Mouse (Mus musculus) left cerebral cortex, adult 2 months (tissue): ENCODE results near the gene Xbp1. TPM values are rescaled to one million over a fixed set of nuclear protein-coding genes. Genes with fewer than 3 reads are reported as not detected.

Experiments used
- DNase-seq, 2 experiments: peaks; one replicate each; pipeline ENCODE4 v3.0.0; 2021 to 2022; ENCODE audit warnings: low spot score in 2 of 2, mixed read lengths in 1 of 2; ENCODE audit errors: extremely low spot score in 1 of 2
- H3K27ac ChIP-seq: fragments of 200-600 bp; 2 replicates; pipeline ENCODE4 v1.8.1; 2022
- H3K4me3 ChIP-seq: fragments of 200-600 bp; 2 replicates; pipeline ENCODE4 v1.8.1; 2022
- CTCF ChIP-seq: fragments of 200-600 bp; IDR thresholded peaks from 2 replicates; pipeline ENCODE4 v1.8.1; 2022; ENCODE audit warnings: antibody characterized with exemption, mild to moderate bottlenecking, moderate library complexity
- intact Hi-C: fragments of 180-260 bp; cut with DNase I; formaldehyde crosslinking; loops from one replicate; pipeline ENCODE4 v1.15.1; 2025
- total RNA-seq, 2 experiments: library from RNA; stranded (reverse); gene quantifications; 2 replicates each; pipeline ENCODE4 v1.2.3; 2021

Xbp1 gene
- total RNA-seq, 2 experiments from 2014 or later = 96.6 to 121 TPM

DNA sequence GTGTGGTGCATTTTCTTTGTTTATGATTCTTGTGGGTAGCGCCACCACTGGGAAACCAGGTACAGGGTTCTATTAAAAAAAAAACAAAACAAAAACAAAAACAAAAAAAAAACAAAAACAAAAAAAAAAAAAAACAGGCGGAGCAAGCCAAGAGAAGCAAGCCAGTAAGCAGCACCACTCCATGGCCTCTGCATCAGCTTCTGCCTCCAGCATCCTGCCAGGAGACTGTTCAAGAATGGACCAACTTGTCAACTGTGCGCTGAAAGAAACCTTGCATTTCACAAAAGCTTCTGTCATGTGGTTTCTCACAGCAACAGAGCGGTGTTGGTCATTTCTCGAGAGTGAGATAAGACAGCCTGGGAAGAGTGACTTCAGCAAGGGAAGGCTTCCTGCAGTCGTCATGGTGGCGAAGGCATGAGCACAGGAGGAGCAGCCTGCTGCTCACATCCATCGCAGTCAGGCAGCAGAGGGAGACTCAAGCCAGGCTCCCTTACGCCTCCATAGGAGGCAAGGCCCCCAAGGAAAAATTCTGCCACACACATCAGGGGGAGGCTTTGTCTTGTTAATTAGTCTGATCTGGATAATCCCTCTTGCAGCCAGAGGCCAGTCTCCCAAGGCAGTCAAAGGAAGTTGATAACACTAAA is 42.3 kb downstream of the Xbp1 start:
- no peak overlapping the region for H3K4me3 ChIP-seq
- no peak overlapping the region for H3K27ac ChIP-seq
- no peak; the same call in none of the 2 replicates for TF ChIP-seq CTCF
- intact Hi-C loops = loop anchor here (5.0 kb wide), 1 partner anchor 130 kb away; no protein-coding TSS in a partner anchor
- no peak for DNase-seq

DNA sequence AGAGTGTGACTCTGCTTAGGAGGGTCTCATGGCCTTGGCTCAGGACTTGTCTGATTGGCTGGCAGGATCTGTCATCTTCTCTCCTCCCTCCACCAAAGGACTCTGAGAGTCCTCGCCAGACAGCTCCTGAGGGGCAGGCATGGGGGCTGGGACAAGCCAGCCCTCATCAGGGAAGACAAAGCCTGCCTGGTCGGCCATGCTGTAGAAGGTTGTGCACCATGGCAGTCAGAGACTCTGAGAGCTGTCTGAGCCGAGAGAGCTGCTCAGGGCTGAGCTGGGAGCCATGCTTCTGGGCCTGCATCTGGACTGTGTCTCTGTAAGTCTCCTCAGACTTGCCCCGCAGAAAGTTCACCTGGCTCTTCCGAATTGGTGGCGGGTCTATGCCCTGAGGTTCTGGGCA is 43.4 kb downstream of the Xbp1 start:
- intact Hi-C loops = loop anchor here (5.0 kb wide), 1 partner anchor 128 kb away; no protein-coding TSS in a partner anchor
- no peak overlapping the region for H3K27ac ChIP-seq
- H3K4me3 ChIP-seq = no peak overlapping the region
- TF ChIP-seq CTCF = no peak
- no peak for DNase-seq

DNA sequence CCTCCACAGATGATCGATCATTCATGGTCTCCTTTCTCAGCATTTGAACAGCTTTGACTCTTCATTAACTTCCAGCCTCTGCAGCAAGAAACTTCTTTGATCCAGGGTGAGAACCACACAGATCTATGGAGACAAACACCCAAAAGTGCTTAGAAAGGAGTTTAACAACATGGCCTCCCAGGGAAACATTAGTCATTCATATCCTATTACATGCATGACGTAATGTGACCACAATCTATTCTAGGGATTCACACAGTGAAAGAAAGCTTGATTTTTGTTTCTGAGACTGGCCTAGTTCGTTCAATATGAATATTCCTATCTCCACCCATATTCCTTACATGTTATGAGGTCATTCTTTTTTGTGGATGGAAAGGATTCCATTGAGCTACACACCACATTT is 45.1 kb downstream of the Xbp1 start:
- TF ChIP-seq CTCF = no peak
- intact Hi-C loops = loop anchor here (5.0 kb wide), 1 partner anchor 112 kb away; no protein-coding TSS in a partner anchor
- DNase-seq = no peak

DNA sequence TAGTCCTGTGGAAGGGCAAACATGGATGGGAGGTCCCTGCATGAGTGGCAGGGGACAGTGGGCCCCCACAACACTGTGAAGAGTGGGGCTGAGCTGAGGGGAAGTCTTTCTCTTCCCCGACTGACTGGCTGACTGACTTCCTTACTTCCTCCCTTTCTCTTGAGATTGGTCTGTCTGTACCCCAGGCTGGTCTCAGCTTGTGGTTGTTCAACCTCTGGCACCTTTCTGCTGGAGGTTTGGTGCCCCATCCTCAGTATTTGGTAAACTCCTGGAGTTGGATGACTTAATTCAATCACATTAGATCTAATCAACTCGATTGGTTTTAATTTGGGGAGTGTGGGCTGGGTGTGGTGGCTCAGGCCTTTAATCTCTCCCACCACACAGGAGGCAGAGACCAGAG is 46.0 kb downstream of the Xbp1 start:
- no peak overlapping the region for H3K27ac ChIP-seq
- TF ChIP-seq CTCF = no peak
- intact Hi-C loops = loop anchor here (5.0 kb wide), 1 partner anchor 111 kb away; no protein-coding TSS in a partner anchor
- no peak overlapping the region for H3K4me3 ChIP-seq
- no peak for DNase-seq

More for the DNA sequence above, 45.1 kb downstream of the Xbp1 start:
- no peak overlapping the region for H3K27ac ChIP-seq
- no peak overlapping the region for H3K4me3 ChIP-seq

DNA sequence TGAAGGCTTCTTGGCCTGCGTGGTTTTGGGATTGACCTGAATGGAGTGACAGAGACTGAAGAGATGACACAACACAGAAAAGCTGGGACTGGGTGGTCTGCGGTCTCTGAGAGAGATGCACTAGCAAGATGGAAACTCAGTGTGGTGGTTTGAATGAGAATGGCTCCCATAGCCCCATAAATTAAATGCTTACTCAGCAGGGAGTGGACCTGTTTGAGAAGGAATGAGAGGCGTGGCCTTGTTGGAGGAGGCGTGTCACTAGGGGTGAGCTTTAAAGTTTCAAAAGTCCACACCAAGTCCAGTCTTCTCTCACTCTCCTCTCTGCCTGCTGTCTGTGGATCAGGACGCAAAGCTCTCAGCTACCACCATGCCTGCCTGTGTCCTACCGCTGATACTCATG is 47.2 kb downstream of the Xbp1 start:
- TF ChIP-seq CTCF = no peak
- intact Hi-C loops = loop anchor here (5.0 kb wide), 1 partner anchor 110 kb away; no protein-coding TSS in a partner anchor
- no peak overlapping the region for H3K4me3 ChIP-seq
- no peak for DNase-seq
- H3K27ac ChIP-seq = no peak overlapping the region

DNA sequence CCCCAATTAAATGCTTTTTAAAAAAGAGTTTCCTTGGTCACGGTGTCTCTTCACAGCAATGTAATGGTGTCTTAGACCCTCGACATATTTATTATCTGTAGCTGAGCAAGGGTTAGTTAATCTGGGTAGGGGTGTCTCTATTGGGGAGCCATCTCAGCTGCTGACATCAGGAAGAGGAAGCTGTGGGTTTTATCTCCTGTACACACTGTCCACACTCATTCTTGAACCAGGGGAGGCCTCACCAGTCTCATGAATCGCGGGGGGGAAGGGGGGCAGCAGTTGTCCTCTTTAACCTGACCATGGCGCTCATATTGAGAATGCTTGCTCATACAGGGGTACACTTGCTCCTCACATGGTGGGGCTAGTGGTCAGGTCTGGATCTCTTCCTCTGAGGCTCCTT is 47.6 kb downstream of the Xbp1 start:
- Histone ChIP-seq H3K27ac (no peak overlapping the region), H3K4me3 (no peak overlapping the region)
- no peak for DNase-seq
- intact Hi-C loops = loop anchor here (5.0 kb wide), 1 partner anchor 109 kb away; no protein-coding TSS in a partner anchor
- TF ChIP-seq CTCF = no peak

DNA sequence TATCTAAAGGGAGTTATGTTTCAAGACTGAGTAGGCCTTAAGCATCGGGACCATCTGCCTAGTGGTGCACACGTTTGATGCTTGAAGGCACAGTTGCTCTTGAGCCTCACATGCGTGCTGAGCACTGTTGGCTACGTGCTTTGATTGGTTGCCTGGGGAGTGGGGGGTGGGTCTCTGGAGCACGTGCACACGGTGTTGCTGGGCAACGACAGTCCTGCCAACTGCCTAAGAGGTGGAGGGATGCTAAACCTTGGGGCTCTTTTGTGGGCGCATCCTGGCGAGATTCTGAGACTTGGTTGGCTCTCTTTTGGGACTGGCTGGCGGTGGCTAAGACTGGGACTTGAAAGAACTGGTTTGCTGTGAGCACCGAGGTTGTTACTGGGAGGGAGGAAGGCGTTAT is 49.0 kb downstream of the Xbp1 start, which contains the start of gene Ankrd36:
Ankrd36 (plus strand) TSS at position 211 of the 400 bp plus-strand sequence.
- DNase-seq = no peak
- no peak for TF ChIP-seq CTCF
- Histone ChIP-seq H3K4me3 (no peak within 1 kb of the TSS), H3K27ac (no peak within 1 kb of the TSS)
- intact Hi-C loops = loop anchor here (5.0 kb wide), 1 partner anchor 108 kb away; no protein-coding TSS in a partner anchor

DNA sequence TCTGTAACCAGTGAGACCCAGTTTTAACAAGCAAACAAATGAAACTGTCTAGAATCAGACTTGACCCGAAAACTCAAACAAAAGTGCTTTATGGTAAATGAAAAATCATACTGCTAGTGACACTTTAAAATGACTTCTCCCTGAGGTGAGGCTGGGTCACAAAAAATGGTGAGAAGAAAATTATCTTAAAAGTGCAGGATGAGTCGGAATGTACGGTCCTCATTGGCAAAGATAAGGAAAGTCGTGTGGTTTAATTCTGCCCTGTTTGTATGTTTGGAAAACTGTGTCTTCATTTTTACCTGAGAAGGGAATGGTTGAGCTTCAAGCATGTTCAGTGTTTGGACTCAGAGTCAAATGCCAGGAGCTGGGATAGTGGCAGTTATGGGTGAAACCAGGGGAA is 51.4 kb downstream of the Xbp1 start:
- Histone ChIP-seq H3K4me3 (no peak overlapping the region), H3K27ac (no peak overlapping the region)
- no peak for DNase-seq
- intact Hi-C loops = no loop called here
- TF ChIP-seq CTCF = no peak

DNA sequence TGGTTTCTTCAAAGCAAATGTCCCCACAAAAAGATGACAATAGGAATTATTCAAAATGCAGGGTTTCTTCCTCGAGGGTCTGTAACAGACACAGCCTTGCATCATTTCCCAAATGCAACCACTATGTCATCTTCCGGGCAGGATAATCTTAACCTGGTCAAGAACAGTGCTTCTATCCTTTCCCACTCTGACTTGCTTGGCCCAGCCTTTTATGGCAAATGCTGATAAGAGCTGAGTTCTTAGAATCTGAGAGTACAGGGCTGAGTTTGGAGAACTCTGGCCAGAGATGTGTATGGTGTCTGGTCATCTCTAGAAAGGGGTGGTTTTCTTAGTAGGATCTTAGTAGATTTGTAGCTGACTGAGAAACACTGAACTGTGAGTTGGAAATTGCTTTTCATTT is 53.4 kb downstream of the Xbp1 start:
- no peak overlapping the region for H3K27ac ChIP-seq
- no peak for TF ChIP-seq CTCF
- intact Hi-C loops = no loop called here
- H3K4me3 ChIP-seq = no peak overlapping the region
- DNase-seq = no peak

DNA sequence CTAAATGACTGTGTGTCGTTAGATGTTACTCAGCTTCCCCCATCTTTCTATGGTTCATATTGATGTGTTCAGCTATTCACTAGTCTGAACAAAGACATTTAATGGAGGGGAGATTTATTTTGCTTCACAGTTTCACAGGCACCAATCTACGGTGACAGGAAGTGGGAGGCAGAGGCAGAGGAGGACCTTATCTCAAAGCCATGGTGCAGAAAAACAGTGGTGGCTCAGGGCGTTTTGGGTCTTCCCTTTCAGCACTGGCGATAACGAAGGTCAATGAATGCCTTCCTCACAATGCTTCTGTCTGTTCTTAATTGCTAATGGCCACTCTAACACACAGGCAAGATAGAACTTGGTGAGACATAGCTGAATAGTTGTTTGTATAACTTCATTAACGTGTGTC is 54.6 kb downstream of the Xbp1 start:
- intact Hi-C loops = no loop called here
- no peak for TF ChIP-seq CTCF
- DNase-seq = no peak
- Histone ChIP-seq H3K4me3 (no peak overlapping the region), H3K27ac (no peak overlapping the region)

Other genes with a start within 250 kb of the Xbp1 start
- 10 to 100 TPM; 19.5 to 20.7 TPM for gene Znrf3, start 75.8 kb upstream of the Xbp1 start, total RNA-seq
- gene Ccdc117, start 21.5 kb downstream of the Xbp1 start, total RNA-seq = 10 to 100 TPM; 14.7 to 16.3 TPM
- not detected for gene Ankrd36, start 49.0 kb downstream of the Xbp1 start, total RNA-seq
- gene Mrps24, start 195.0 kb downstream of the Xbp1 start, total RNA-seq = 10 to 100 TPM; 54.9 to 67.2 TPM
- gene Urgcp, start 241.7 kb downstream of the Xbp1 start, total RNA-seq = 10 to 100 TPM; 67.7 to 71.0 TPM